Mouse (Mus musculus) neural tube, embryonic 12.5 days (tissue): ENCODE measurements at regions not wholly inside any gene's neighbourhood (a gene's known extent, or its start where the extent isn't known, plus 50 kb on each side); places are given as distances from the start of the nearest gene placed in this dataset.

Source experiments
- ATAC-seq: fragments of 200-750 bp; cut with Nextera tagmentation; 2 replicates; pipeline ENCODE4 v1.8.0; 2017; ENCODE audit warnings: low read depth, mild to moderate bottlenecking, moderate TSS enrichment, moderate library complexity; ENCODE audit not compliant: low FRiP score
- H3K27ac ChIP-seq: fragments of 300-500 bp; sonication (generic); 2 replicates; pipeline ENCODE4 v1.5.1; 2016
- H3K27me3 ChIP-seq: fragments of 300-500 bp; sonication (generic); replicated peaks from 2 replicates; pipeline ENCODE4 v1.6.1; 2016; ENCODE audit warnings: mild to moderate bottlenecking
- H3K36me3 ChIP-seq: fragments of 300-500 bp; sonication (generic); 2 replicates; pipeline ENCODE4 v1.6.1; 2016; ENCODE audit warnings: mild to moderate bottlenecking
- H3K4me1 ChIP-seq: fragments of 300-500 bp; sonication (generic); 2 replicates; pipeline ENCODE4 v1.6.1; 2016
- H3K4me2 ChIP-seq: fragments of 300-500 bp; sonication (generic); replicated peaks from 2 replicates; pipeline ENCODE4 v1.6.1; 2016; ENCODE audit warnings: mild to moderate bottlenecking
- H3K4me3 ChIP-seq: fragments of 300-500 bp; sonication (generic); 2 replicates; pipeline ENCODE4 v1.5.1; 2016
- H3K9ac ChIP-seq: fragments of 300-500 bp; sonication (generic); 2 replicates; pipeline ENCODE4 v1.6.1; 2016; ENCODE audit warnings: mild to moderate bottlenecking
- H3K9me3 ChIP-seq: fragments of 300-500 bp; sonication (generic); 2 replicates; pipeline ENCODE4 v1.6.1; 2016; ENCODE audit warnings: mild to moderate bottlenecking
- whole genome bisulfite sequencing: fragments of 180-500 bp; shearing (Covaris S2); methylation state at CpG from one replicate; pipeline ENCODE4 v1.1.7; 2016; 5-methylcytosine and 5-hydroxymethylcytosine counted together

GRCm38 (mm10) chr4:53317453-53317824 lies 122.8 kb upstream of the Slc44a1 start:
- H3K4me2 ChIP-seq: no peak overlapping the region
- 49% methylated on average over 7 of the region's 7 CpGs for WGBS
- no peak overlapping the region for H3K4me3 ChIP-seq
- H3K27ac ChIP-seq: no peak overlapping the region
- H3K27me3 ChIP-seq: no peaks in the 10 kb centered on the region
- ATAC-seq: no peak
- no peak overlapping the region for H3K9ac ChIP-seq
- H3K36me3 ChIP-seq: no peaks in the 10 kb centered on the region
- no peaks in the 10 kb centered on the region for H3K4me1 ChIP-seq
- H3K9me3 ChIP-seq: no peaks in the 10 kb centered on the region

- Histone ChIP-seq H3K9me3 (no peaks in the 10 kb centered on the region), H3K36me3 (no peaks in the 10 kb centered on the region), H3K27ac (no peak overlapping the region), H3K4me2 (no peak overlapping the region), H3K9ac (no peak overlapping the region), H3K4me1 (no peaks in the 10 kb centered on the region), H3K27me3 (no peaks in the 10 kb centered on the region), H3K4me3 (no peak overlapping the region)
- WGBS: 92% methylated on average over 14 of the region's 14 CpGs
- ATAC-seq: no peak
These were observed 123.3 kb upstream of the Slc44a1 start for GRCm38 (mm10) chr4:53316796-53317452.

DNA sequence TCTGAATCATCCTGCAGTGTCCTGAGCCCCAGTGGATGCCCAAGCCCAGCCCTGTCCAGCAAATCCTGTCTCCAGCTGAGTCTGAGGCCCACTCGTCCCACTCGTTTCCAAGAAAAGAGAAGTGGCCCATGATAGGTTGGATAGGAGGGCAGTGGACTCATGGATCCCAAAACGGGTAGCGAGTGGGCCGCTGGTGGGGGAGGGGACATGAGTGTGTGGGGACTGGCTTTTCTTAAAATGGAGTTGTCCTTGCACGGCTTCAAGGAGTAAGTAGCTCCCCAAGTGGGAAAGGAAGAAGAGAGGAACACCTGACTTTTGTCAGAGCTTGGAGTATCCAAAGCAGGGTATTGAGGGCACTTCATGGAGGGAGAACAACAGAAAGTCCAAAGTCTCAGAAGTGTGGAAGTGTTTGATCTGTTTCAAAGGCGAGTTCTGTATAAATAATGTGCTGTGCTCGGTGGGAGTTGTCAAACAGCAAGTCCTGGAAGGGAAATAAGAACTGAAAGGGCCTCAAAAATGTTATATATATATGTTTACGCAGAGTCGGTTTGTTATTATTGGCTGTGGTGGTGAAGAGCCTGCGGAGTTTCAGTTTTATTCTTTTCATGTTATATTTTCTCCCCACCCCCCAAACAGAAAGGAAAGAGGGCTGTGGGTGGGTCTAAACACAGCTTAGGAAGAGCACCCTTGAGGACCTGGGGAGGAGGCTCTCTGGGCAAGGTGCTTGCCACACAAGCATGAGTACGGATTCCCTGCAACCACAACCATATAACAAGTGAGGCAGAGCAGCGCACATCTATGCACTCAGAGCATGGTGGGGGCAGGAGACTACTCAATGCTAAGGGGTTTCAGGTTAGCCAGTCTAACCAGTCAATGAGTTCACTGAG lies 124.1 kb upstream of the Slc44a1 start:
- Histone ChIP-seq H3K9ac (no peak overlapping the region), H3K27me3 (no peaks in the 10 kb centered on the region), H3K4me1 (no peaks in the 10 kb centered on the region), H3K36me3 (no peaks in the 10 kb centered on the region), H3K4me2 (no peak overlapping the region), H3K27ac (no peak overlapping the region; the same call in 1 of the 2 replicates), H3K4me3 (no peak overlapping the region), H3K9me3 (no peaks in the 10 kb centered on the region)
- 78% methylated on average over 13 of the region's 13 CpGs for WGBS
- no peak for ATAC-seq

DNA sequence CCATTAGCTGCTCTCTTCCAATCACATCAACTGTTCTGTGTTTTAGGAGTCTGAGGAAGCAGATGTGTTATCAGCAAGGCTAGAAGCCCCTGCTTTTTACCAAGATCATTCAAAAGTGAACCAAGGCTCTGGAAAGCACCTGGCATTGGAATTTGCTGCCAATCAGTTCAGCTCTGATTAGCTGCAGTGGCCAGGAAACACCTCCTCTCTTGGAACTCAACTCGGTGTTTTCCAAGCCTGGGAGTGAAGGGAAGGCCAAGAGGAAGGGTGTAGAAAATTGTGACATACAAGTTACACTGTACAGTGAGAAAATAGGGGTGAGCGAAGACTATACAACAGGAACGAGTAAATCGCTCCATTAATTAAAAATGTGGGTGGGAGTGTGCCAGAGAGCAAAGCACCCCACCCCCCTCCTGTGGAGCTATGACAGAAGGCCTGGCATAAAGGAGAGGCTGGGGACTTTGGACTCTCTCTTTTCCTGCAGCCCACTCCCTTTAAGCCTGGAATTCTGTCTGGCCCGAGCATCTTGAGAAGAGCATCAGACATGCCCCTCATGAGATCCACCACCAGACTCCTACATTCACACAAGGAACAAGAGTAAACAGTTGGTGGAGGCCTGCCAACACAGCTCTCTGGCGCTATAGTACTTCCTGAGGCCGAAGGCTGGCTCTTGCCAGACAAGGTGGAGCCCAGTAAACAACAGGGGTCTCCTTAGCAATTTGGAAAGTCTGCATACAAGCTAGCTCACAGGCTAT lies 124.9 kb upstream of the Slc44a1 start:
- H3K27ac ChIP-seq: no peak overlapping the region
- 88% methylated on average over 7 of the region's 7 CpGs for WGBS

GRCm38 (mm10) chr4:53314076-53314475 lies 126.1 kb upstream of the Slc44a1 start:
- H3K4me2 ChIP-seq: no peak overlapping the region
- no peak for ATAC-seq
- no peak overlapping the region for H3K27ac ChIP-seq
- no peaks in the 10 kb centered on the region for H3K36me3 ChIP-seq
- 92% methylated on average over 8 of the region's 8 CpGs for WGBS
- no peaks in the 10 kb centered on the region for H3K27me3 ChIP-seq
- H3K9ac ChIP-seq: no peak overlapping the region
- H3K4me1 ChIP-seq: no peaks in the 10 kb centered on the region
- no peak overlapping the region for H3K4me3 ChIP-seq
- H3K9me3 ChIP-seq: no peaks in the 10 kb centered on the region

More for the DNA sequence above, 124.9 kb upstream of the Slc44a1 start:
- no peaks in the 10 kb centered on the region for H3K9me3 ChIP-seq
- H3K9ac ChIP-seq: no peak overlapping the region
- no peak for ATAC-seq
- no peak overlapping the region for H3K4me2 ChIP-seq
- no peak overlapping the region for H3K4me3 ChIP-seq
- no peaks in the 10 kb centered on the region for H3K36me3 ChIP-seq
- H3K27me3 ChIP-seq: no peaks in the 10 kb centered on the region
- no peaks in the 10 kb centered on the region for H3K4me1 ChIP-seq

- no peak overlapping the region for H3K4me2 ChIP-seq
- no peaks in the 10 kb centered on the region for H3K9me3 ChIP-seq
- ATAC-seq: no peak
- H3K9ac ChIP-seq: no peak overlapping the region
- no peak overlapping the region for H3K27ac ChIP-seq
- no peak overlapping the region for H3K4me3 ChIP-seq
- peaks cover 8% of the 10 kb centered on the region; the same call in 1 of the 2 replicates for H3K4me1 ChIP-seq
- no peaks in the 10 kb centered on the region for H3K27me3 ChIP-seq
- H3K36me3 ChIP-seq: no peaks in the 10 kb centered on the region
- 68% methylated on average over 4 of the region's 4 CpGs for WGBS
These were observed 133.1 kb upstream of the Slc44a1 start for GRCm38 (mm10) chr4:53307121-53307520.

DNA sequence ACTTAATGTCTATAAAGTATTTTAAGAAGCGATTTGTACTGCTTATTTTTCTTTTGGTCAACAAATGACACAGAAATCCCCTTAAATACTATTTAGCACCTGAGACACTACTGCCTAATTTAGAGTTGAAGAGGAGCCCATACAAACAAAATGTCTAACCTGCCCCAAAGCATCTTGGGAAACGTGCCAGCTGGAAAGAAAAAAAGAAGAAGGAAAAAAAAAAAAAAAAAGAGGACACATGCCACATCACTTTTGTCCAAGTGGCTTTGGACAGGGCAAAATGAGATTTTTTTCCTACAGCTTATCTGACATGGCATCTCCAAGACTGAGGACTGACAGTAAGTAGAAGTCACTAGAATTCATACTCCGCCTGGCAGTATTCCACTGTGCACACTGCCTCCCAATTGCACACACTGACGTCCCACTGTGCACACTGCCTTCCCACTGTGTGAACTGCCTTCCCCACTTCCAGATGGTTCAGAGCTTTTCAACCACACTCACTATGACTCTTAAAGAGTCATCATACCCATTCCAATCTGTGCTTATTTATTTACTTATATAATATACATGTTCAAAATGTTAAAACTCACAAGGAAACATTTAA lies 135.3 kb upstream of the Slc44a1 start:
- Histone ChIP-seq H3K4me1 (peaks cover 8% of the 10 kb centered on the region; the same call in 1 of the 2 replicates), H3K27ac (no peak overlapping the region), H3K36me3 (no peaks in the 10 kb centered on the region), H3K4me2 (no peak overlapping the region), H3K9me3 (no peaks in the 10 kb centered on the region), H3K9ac (no peak overlapping the region), H3K27me3 (no peaks in the 10 kb centered on the region), H3K4me3 (no peak overlapping the region)
- WGBS: 75% methylated on average over 4 of the region's 4 CpGs
- ATAC-seq: no peak

- Histone ChIP-seq H3K4me2 (no peak overlapping the region), H3K27ac (no peak overlapping the region), H3K27me3 (no peaks in the 10 kb centered on the region), H3K9me3 (no peaks in the 10 kb centered on the region), H3K36me3 (no peaks in the 10 kb centered on the region), H3K4me1 (peaks cover 8% of the 10 kb centered on the region; the same call in 1 of the 2 replicates), H3K4me3 (no peak overlapping the region), H3K9ac (no peak overlapping the region)
- WGBS: 16% methylated on average over 2 of the region's 2 CpGs
- ATAC-seq: peak; percentile 79; the same call in 1 of the 2 replicates
These were observed 135.9 kb upstream of the Slc44a1 start for GRCm38 (mm10) chr4:53304290-53304654.

DNA sequence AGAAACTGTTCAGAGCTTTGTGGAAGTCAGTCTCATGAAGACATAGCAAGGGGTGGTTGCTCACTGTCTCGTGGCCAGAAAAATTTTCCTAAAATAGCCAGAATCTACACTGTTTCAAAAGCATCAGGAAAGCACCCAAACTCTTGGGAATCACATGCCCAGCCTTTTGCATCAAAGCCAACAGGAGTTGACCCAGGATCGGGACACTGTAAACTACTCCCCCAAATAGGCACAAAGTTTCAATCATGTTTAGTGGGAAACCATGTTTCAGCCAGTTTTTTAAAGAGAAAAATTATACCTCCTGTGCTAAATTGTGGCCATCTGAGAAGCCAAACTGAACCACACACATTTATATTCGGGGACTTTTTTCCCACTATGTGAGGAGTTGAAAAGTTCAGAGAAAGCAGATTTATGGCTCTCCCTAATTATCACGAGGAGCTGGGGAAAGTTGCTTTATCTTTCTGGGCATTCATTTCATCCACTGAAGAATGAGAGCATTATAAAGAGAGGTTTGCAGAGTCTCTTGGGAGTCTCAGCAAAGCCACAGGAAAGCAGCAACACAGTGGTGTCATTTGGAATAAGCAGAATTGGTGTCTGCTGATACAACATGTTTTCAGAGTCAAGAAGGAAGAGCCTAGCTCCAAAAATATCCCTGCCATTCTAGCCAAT lies 136.5 kb upstream of the Slc44a1 start:
- ATAC-seq: no peak
- Histone ChIP-seq H3K4me3 (no peak overlapping the region), H3K4me1 (peaks cover 8% of the 10 kb centered on the region; the same call in 1 of the 2 replicates), H3K4me2 (no peak overlapping the region), H3K27ac (no peak overlapping the region), H3K9me3 (no peaks in the 10 kb centered on the region), H3K9ac (no peak overlapping the region), H3K27me3 (no peaks in the 10 kb centered on the region), H3K36me3 (no peaks in the 10 kb centered on the region)
- WGBS: 18% methylated on average over 4 of the region's 4 CpGs

DNA sequence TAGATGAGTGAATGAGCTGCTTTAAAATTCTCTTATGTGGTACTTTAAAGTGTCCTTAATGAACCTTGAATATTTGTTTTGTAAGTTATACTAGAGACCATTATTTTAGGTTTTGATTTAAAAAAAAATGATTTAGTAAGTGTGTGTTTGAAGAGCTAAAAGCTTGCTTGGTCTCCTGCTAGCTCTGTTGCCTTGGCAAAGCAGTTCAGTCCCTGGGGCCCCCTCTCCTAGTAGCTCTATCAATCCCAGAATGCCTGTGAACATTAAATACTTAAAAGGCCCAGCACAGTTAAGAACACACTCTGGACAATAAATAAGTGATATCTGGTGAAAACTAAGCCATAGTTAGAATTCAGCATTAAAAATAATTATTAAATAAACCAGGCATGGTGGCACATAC lies 138.3 kb upstream of the Abca1 start:
- no peak overlapping the region for H3K9ac ChIP-seq
- H3K4me3 ChIP-seq: no peak overlapping the region
- H3K27ac ChIP-seq: no peak overlapping the region
- H3K27me3 ChIP-seq: no peaks in the 10 kb centered on the region
- H3K4me1 ChIP-seq: no peaks in the 10 kb centered on the region
- H3K9me3 ChIP-seq: peaks cover 4% of the 10 kb centered on the region; the same call in 1 of the 2 replicates
- ATAC-seq: no peak
- H3K4me2 ChIP-seq: no peak overlapping the region
- H3K36me3 ChIP-seq: no peaks in the 10 kb centered on the region

GRCm38 (mm10) chr4:53292606-53293005 lies 132.9 kb upstream of the Abca1 start:
- WGBS: 90% methylated on average over 3 of the region's 3 CpGs
- Histone ChIP-seq H3K9me3 (peaks cover 4% of the 10 kb centered on the region; the same call in 1 of the 2 replicates), H3K4me2 (no peak overlapping the region), H3K4me3 (no peak overlapping the region), H3K9ac (no peak overlapping the region), H3K4me1 (no peaks in the 10 kb centered on the region), H3K27me3 (no peaks in the 10 kb centered on the region), H3K36me3 (no peaks in the 10 kb centered on the region), H3K27ac (no peak overlapping the region)
- ATAC-seq: no peak
